Mouse (Mus musculus): ENCODE results near the gene Traf6. TPM values are rescaled to one million over a fixed set of nuclear protein-coding genes. Genes with fewer than 3 reads are reported as not detected.
A peak's percentile ranks its signal among the peaks of the same experiment; 100 is the strongest.

Traf6 gene
- total RNA-seq (2021): 10 to 100 TPM; 11.5 to 12.1 TPM
- long read RNA-seq, experiment 1, full-length matches to known transcripts: 2 of 7 reads
- long read RNA-seq, experiment 1, partial matches to known transcripts: 0 of 7 reads
- long read RNA-seq, experiment 1, other reads (novel, unspliced or antisense): 5 of 7 reads
- long read RNA-seq, experiment 2, full-length matches to known transcripts: 1 of 3 reads
- long read RNA-seq, experiment 2, partial matches to known transcripts: 0 of 3 reads
- long read RNA-seq, experiment 2, other reads (novel, unspliced or antisense): 2 of 3 reads

GRCm38 (mm10) chr2:101678236-101679021 is at the start of gene Traf6:
Gene Traf6 (plus strand): TSS chr2:101678429.
- DNase-seq: peak; percentile 88

- DNase-seq: no peak
These were observed 39.0 kb upstream of the Traf6 start for GRCm38 (mm10) chr2:101638979-101639839.

GRCm38 (mm10) chr2:101639840-101640350 is 38.3 kb upstream of the Traf6 start:
- no peak for DNase-seq

- no peak for DNase-seq
These were observed 32.4 kb upstream of the Traf6 start for GRCm38 (mm10) chr2:101645841-101646240.

- no peak for DNase-seq
These were observed 29.9 kb upstream of the Traf6 start for GRCm38 (mm10) chr2:101648361-101648760.

- no peak for DNase-seq
These were observed 29.0 kb upstream of the Traf6 start, which contains the start of the genes Rag1 and B230118H07Rik for GRCm38 (mm10) chr2:101649114-101649671. Gene Rag1 (minus strand): TSS chr2:101649501. Gene B230118H07Rik (minus strand): TSS chr2:101649532.

GRCm38 (mm10) chr2:101650446-101650845 is 27.8 kb upstream of the Traf6 start:
- DNase-seq: no peak

- no peak for DNase-seq
These were observed 25.9 kb upstream of the Traf6 start for GRCm38 (mm10) chr2:101652204-101652920.

GRCm38 (mm10) chr2:101652921-101653597 is 25.2 kb upstream of the Traf6 start:
- DNase-seq: peak; percentile 85

GRCm38 (mm10) chr2:101660536-101660935 is 17.7 kb upstream of the Traf6 start:
- DNase-seq: no peak

GRCm38 (mm10) chr2:101665058-101665702 is 13.0 kb upstream of the Traf6 start:
- DNase-seq: peak; percentile 67

- no peak for DNase-seq
These were observed 12.5 kb upstream of the Traf6 start for GRCm38 (mm10) chr2:101665703-101666092.

- DNase-seq: no peak
These were observed 9.5 kb upstream of the Traf6 start for GRCm38 (mm10) chr2:101668751-101669150.

GRCm38 (mm10) chr2:101673547-101673946 is 4.7 kb upstream of the Traf6 start:
- no peak for DNase-seq

GRCm38 (mm10) chr2:101679164-101679784 is 1.0 kb downstream of the Traf6 start:
- no peak for DNase-seq

- peak; percentile 67 for DNase-seq
These were observed 6.2 kb downstream of the Traf6 start for GRCm38 (mm10) chr2:101684421-101684820.

- no peak for DNase-seq
These were observed 9.8 kb downstream of the Traf6 start for GRCm38 (mm10) chr2:101688011-101688410.

- no peak for DNase-seq
These were observed 12.1 kb downstream of the Traf6 start for GRCm38 (mm10) chr2:101690252-101690827.

GRCm38 (mm10) chr2:101693043-101693442 is 14.8 kb downstream of the Traf6 start:
- no peak for DNase-seq

Measured in gastrocnemius, postnatal 10 days (tissue).